Mouse (Mus musculus) neural tube, embryonic 12.5 days (tissue): ENCODE measurements around the gene Crabp2. TPM values are rescaled to one million over a fixed set of nuclear protein-coding genes. Genes with fewer than 3 reads are reported as not detected.

ENCODE experiments used
- ATAC-seq: fragments of 200-750 bp; cut with Nextera tagmentation; 2 replicates; pipeline ENCODE4 v1.8.0; 2017; ENCODE audit warnings: low read depth, mild to moderate bottlenecking, moderate TSS enrichment, moderate library complexity; ENCODE audit not compliant: low FRiP score
- H3K27ac ChIP-seq: fragments of 300-500 bp; sonication (generic); 2 replicates; pipeline ENCODE4 v1.5.1; 2016
- H3K27me3 ChIP-seq: fragments of 300-500 bp; sonication (generic); replicated peaks from 2 replicates; pipeline ENCODE4 v1.6.1; 2016; ENCODE audit warnings: mild to moderate bottlenecking
- H3K36me3 ChIP-seq: fragments of 300-500 bp; sonication (generic); 2 replicates; pipeline ENCODE4 v1.6.1; 2016; ENCODE audit warnings: mild to moderate bottlenecking
- H3K4me1 ChIP-seq: fragments of 300-500 bp; sonication (generic); 2 replicates; pipeline ENCODE4 v1.6.1; 2016
- H3K4me2 ChIP-seq: fragments of 300-500 bp; sonication (generic); replicated peaks from 2 replicates; pipeline ENCODE4 v1.6.1; 2016; ENCODE audit warnings: mild to moderate bottlenecking
- H3K4me3 ChIP-seq: fragments of 300-500 bp; sonication (generic); 2 replicates; pipeline ENCODE4 v1.5.1; 2016
- H3K9ac ChIP-seq: fragments of 300-500 bp; sonication (generic); 2 replicates; pipeline ENCODE4 v1.6.1; 2016; ENCODE audit warnings: mild to moderate bottlenecking
- H3K9me3 ChIP-seq: fragments of 300-500 bp; sonication (generic); 2 replicates; pipeline ENCODE4 v1.6.1; 2016; ENCODE audit warnings: mild to moderate bottlenecking
- WGBS: fragments of 180-500 bp; shearing (Covaris S2); methylation state at CpG from one replicate; pipeline ENCODE4 v1.1.7; 2016; 5-methylcytosine and 5-hydroxymethylcytosine counted together
- polyA plus RNA-seq: library from polyadenylated mRNA; unstranded; fragments of >200 nt; fragmentation: Nextera tagmentation; extraction: Ambion mirVana; gene quantifications from 2 replicates; pipeline ENCODE4 v1.2.1, GENCODE M21; 2016

The Crabp2 gene
- polyA plus RNA-seq, 1 experiment from 2014 or later = 372 TPM

GRCm38 (mm10) chr3:87909874-87910273 is 38.6 kb upstream of the Crabp2 start:
- Histone ChIP-seq H3K9ac (0 out of 2 replicates have a peak overlapping the region, but pooled peaks have one; percentile 46), H3K4me3 (no peak overlapping the region), H3K27me3 (no peaks in the 10 kb centered on the region), H3K4me1 (peaks cover 41% of the 10 kb centered on the region), H3K27ac (peak overlapping the region; percentile 2; the same call in 1 of the 2 replicates), H3K36me3 (peaks cover 18% of the 10 kb centered on the region), H3K4me2 (peak overlapping the region; percentile 68), H3K9me3 (no peaks in the 10 kb centered on the region)
- WGBS = 10% methylated on average over 4 of the region's 4 CpGs
- no peak for ATAC-seq

GRCm38 (mm10) chr3:87910573-87911141 is 37.8 kb upstream of the Crabp2 start:
- Histone ChIP-seq H3K4me1 (peaks cover 41% of the 10 kb centered on the region), H3K9ac (peak overlapping the region; percentile 46; the same call in 1 of the 2 replicates), H3K4me2 (peak overlapping the region; percentile 68), H3K36me3 (peaks cover 24% of the 10 kb centered on the region), H3K4me3 (peak overlapping the region; percentile 34), H3K27ac (peak overlapping the region; percentile 2; the same call in 1 of the 2 replicates), H3K27me3 (no peaks in the 10 kb centered on the region), H3K9me3 (no peaks in the 10 kb centered on the region)
- ATAC-seq = no peak
- WGBS = 4% methylated on average over 12 of the region's 12 CpGs

GRCm38 (mm10) chr3:87913491-87913890 is 35.0 kb upstream of the Crabp2 start:
- no peak for ATAC-seq
- H3K4me1 ChIP-seq = peaks cover 28% of the 10 kb centered on the region
- no peak overlapping the region for H3K4me3 ChIP-seq
- no peaks in the 10 kb centered on the region for H3K9me3 ChIP-seq
- no peak overlapping the region for H3K4me2 ChIP-seq
- no peak overlapping the region for H3K9ac ChIP-seq
- H3K36me3 ChIP-seq = peaks cover 37% of the 10 kb centered on the region
- no peaks in the 10 kb centered on the region for H3K27me3 ChIP-seq
- no peak overlapping the region for H3K27ac ChIP-seq
- 81% methylated on average over 7 of the region's 7 CpGs for WGBS

GRCm38 (mm10) chr3:87913891-87914290 is 34.6 kb upstream of the Crabp2 start:
- no peak for ATAC-seq
- Histone ChIP-seq H3K4me3 (no peak overlapping the region), H3K27me3 (no peaks in the 10 kb centered on the region), H3K27ac (no peak overlapping the region), H3K4me2 (no peak overlapping the region), H3K36me3 (peaks cover 37% of the 10 kb centered on the region), H3K9ac (no peak overlapping the region), H3K4me1 (peaks cover 24% of the 10 kb centered on the region), H3K9me3 (no peaks in the 10 kb centered on the region)
- WGBS = 97% methylated on average over 10 of the region's 10 CpGs

GRCm38 (mm10) chr3:87916990-87917389 is 31.5 kb upstream of the Crabp2 start:
- Histone ChIP-seq H3K9me3 (no peaks in the 10 kb centered on the region), H3K9ac (no peak overlapping the region), H3K36me3 (peaks cover 40% of the 10 kb centered on the region), H3K4me1 (peaks cover 6% of the 10 kb centered on the region; the same call in 1 of the 2 replicates), H3K4me2 (no peak overlapping the region), H3K27ac (no peak overlapping the region), H3K27me3 (no peaks in the 10 kb centered on the region), H3K4me3 (no peak overlapping the region)
- WGBS = 93% methylated on average over 1 of the region's 1 CpGs
- ATAC-seq = no peak

GRCm38 (mm10) chr3:87918551-87918950 is 29.9 kb upstream of the Crabp2 start:
- Histone ChIP-seq H3K9ac (no peak overlapping the region), H3K27ac (no peak overlapping the region), H3K4me2 (peak overlapping the region; percentile 88; the same call in 1 of the 2 replicates), H3K36me3 (peaks cover 51% of the 10 kb centered on the region), H3K4me1 (peaks cover 6% of the 10 kb centered on the region; the same call in 1 of the 2 replicates), H3K9me3 (no peaks in the 10 kb centered on the region), H3K4me3 (no peak overlapping the region), H3K27me3 (no peaks in the 10 kb centered on the region)
- WGBS = 96% methylated on average over 1 of the region's 1 CpGs
- ATAC-seq = no peak

GRCm38 (mm10) chr3:87919336-87920108 is 28.9 kb upstream of the Crabp2 start, which contains the start of gene Mrpl24:
Gene Mrpl24 (plus strand): TSS chr3:87919506.
- Histone ChIP-seq H3K9me3 (no peaks in the 10 kb centered on the region), H3K4me3 (peak within 1 kb of the TSS; percentile 66), H3K4me2 (peak within 1 kb of the TSS; percentile 88), H3K36me3 (peaks cover 51% of the 10 kb centered on the region), H3K4me1 (peaks cover 6% of the 10 kb centered on the region; the same call in 1 of the 2 replicates), H3K27ac (peak within 1 kb of the TSS; percentile 48), H3K9ac (peak within 1 kb of the TSS; percentile 64), H3K27me3 (no peaks in the 10 kb centered on the region)
- under 1% methylated on average over 30 of the region's 30 CpGs for WGBS
- peak; percentile 80 for ATAC-seq

- 69% methylated on average over 9 of the region's 9 CpGs for WGBS
- ATAC-seq = no peak
- peak overlapping the region; percentile 88 for H3K4me2 ChIP-seq
These were observed 28.1 kb upstream of the Crabp2 start for GRCm38 (mm10) chr3:87920270-87920943.

GRCm38 (mm10) chr3:87924996-87925395 is 23.5 kb upstream of the Crabp2 start:
- no peak overlapping the region for H3K27ac ChIP-seq
- H3K4me1 ChIP-seq = peaks cover 11% of the 10 kb centered on the region
- WGBS = 93% methylated on average over 7 of the region's 7 CpGs
- H3K9ac ChIP-seq = no peak overlapping the region
- peaks cover 60% of the 10 kb centered on the region for H3K36me3 ChIP-seq
- no peak for ATAC-seq
- H3K9me3 ChIP-seq = no peaks in the 10 kb centered on the region
- no peak overlapping the region for H3K4me3 ChIP-seq
- no peaks in the 10 kb centered on the region for H3K27me3 ChIP-seq
- no peak overlapping the region for H3K4me2 ChIP-seq

More at GRCm38 (mm10) chr3:87920270-87920943, 28.1 kb upstream of the Crabp2 start:
- H3K27ac ChIP-seq = no peak overlapping the region
- peaks cover 51% of the 10 kb centered on the region for H3K36me3 ChIP-seq
- peaks cover 6% of the 10 kb centered on the region; the same call in 1 of the 2 replicates for H3K4me1 ChIP-seq
- H3K9ac ChIP-seq = 0 out of 2 replicates have a peak overlapping the region, but pooled peaks have one; percentile 64
- peak overlapping the region; percentile 66 for H3K4me3 ChIP-seq
- no peaks in the 10 kb centered on the region for H3K27me3 ChIP-seq
- no peaks in the 10 kb centered on the region for H3K9me3 ChIP-seq

- Histone ChIP-seq H3K27ac (no peak overlapping the region), H3K9me3 (no peaks in the 10 kb centered on the region), H3K27me3 (no peaks in the 10 kb centered on the region), H3K4me3 (no peak overlapping the region), H3K9ac (no peak overlapping the region), H3K4me1 (peaks cover 26% of the 10 kb centered on the region), H3K36me3 (peaks cover 63% of the 10 kb centered on the region), H3K4me2 (no peak overlapping the region)
- no peak for ATAC-seq
- WGBS = 93% methylated on average over 5 of the region's 5 CpGs
These were observed 21.0 kb upstream of the Crabp2 start for GRCm38 (mm10) chr3:87927452-87927851.

- 0 out of 2 replicates have a peak overlapping the region, but pooled peaks have one; percentile 81 for H3K27ac ChIP-seq
- peak overlapping the region; percentile 78 for H3K4me2 ChIP-seq
- H3K4me3 ChIP-seq = peak overlapping the region; percentile 98
- peaks cover 26% of the 10 kb centered on the region for H3K4me1 ChIP-seq
- peaks cover 57% of the 10 kb centered on the region for H3K36me3 ChIP-seq
- peak overlapping the region; percentile 87 for H3K9ac ChIP-seq
- ATAC-seq = peak; percentile 63
- 7% methylated on average over 26 of the region's 26 CpGs for WGBS
- no peaks in the 10 kb centered on the region for H3K27me3 ChIP-seq
- no peaks in the 10 kb centered on the region for H3K9me3 ChIP-seq
These were observed 19.0 kb upstream of the Crabp2 start for GRCm38 (mm10) chr3:87929341-87930077.
